Comparison of ENCODE assay signal across 8 mouse cellular contexts in genomic region chr17:36060829-36061228, GRCm38 (mm10). TPM values are rescaled to one million over a fixed set of nuclear protein-coding genes. Genes with fewer than 3 reads are reported as not detected.
DNase-seq lines count a peak whose midpoint lies in the region; TF ChIP-seq lines count a peak whose summit lies in the region.

No protein-coding gene starts in this region.

- WGBS in lung, adult 2 months = 16% methylated on average over 2 of the region's 2 CpGs

- TF ChIP-seq POLR2A in lung, adult 2 months (IDR thresholded peaks at IDR 0.05; ENCODE audit: borderline replicate concordance, extremely low read depth, low read depth, low read length) = no peak

- peak; percentile 67 for TF ChIP-seq CTCF in lung, adult 2 months (IDR thresholded peaks at IDR 0.05; ENCODE audit: insufficient read depth, low read length)

- DNase-seq in A20 (ENCODE audit: low read depth, low spot score) = peak; percentile 82
- peak; percentile 66 for DNase-seq in MEL-GATA-1-ER (ENCODE audit: extremely low read depth, low read depth)
- DNase-seq in cerebellum, adult 8-10 months = peak; percentile 62
- peak; percentile 56 to 66 for DNase-seq in gastrocnemius, adult 8-10 months (ENCODE audit: low spot score in 2 of 2)
- DNase-seq in kidney, postnatal 25 days = peak; percentile 91 to 95
- DNase-seq in lung, adult 2 months = peak; percentile 83
- DNase-seq in right cerebral cortex, adult 18-20 months = peak; percentile 90
- DNase-seq in urinary bladder, adult 2 months (ENCODE audit: low spot score) = peak; percentile 67

- no peak overlapping the region for H3K4me3 ChIP-seq in lung, adult 2 months (replicated peaks; ENCODE audit: extremely low read depth, low read depth, low read length)

- no peaks in the 10 kb centered on the region for H3K4me1 ChIP-seq in lung, adult 2 months (ENCODE audit: control insufficient read depth, insufficient read depth, low read length)

RNA-seq across cellular contexts. Expression of gene Gm11127, which starts 2.7 kb away (rescaled TPM):
- total RNA-seq in gastrocnemius, adult 8-10 months (2022) = 1 to 10 TPM; 1.8 to 2.7 (median 2.2) TPM
- polyA plus RNA-seq in lung, adult 2 months (2012; rRNA removed) = not detected in 2 replicates
- 0.09 and 0.14 TPM in 2 replicates for polyA plus RNA-seq in urinary bladder, adult 2 months (2012; rRNA removed)

RNA-seq across cellular contexts. Expression of gene Gm6034, which starts 18.1 kb away (rescaled TPM):
- not detected for total RNA-seq in gastrocnemius, adult 8-10 months (2022)
- polyA plus RNA-seq in lung, adult 2 months (2012; rRNA removed) = not detected in 2 replicates
- 0.06 TPM in 1 of 2 replicates, not detected in the other for polyA plus RNA-seq in urinary bladder, adult 2 months (2012; rRNA removed)

RNA-seq across cellular contexts. Expression of gene H2-T22, which starts 18.3 kb away (rescaled TPM):
- 10 to 100 TPM; 11.7 to 14.0 (median 13.0) TPM for total RNA-seq in gastrocnemius, adult 8-10 months (2022)
- 53.9 and 55.1 TPM in 2 replicates for polyA plus RNA-seq in lung, adult 2 months (2012; rRNA removed)
- polyA plus RNA-seq in urinary bladder, adult 2 months (2012; rRNA removed) = 66.8 and 76.7 TPM in 2 replicates

RNA-seq across cellular contexts. Expression of gene H2-T23, which starts 28.2 kb away (rescaled TPM):
- 1 to 10 TPM; 5.6 to 9.3 (median 7.1) TPM for total RNA-seq in gastrocnemius, adult 8-10 months (2022)
- polyA plus RNA-seq in lung, adult 2 months (2012; rRNA removed) = 180 and 232 TPM in 2 replicates
- polyA plus RNA-seq in urinary bladder, adult 2 months (2012; rRNA removed) = 189 and 190 TPM in 2 replicates

RNA-seq across cellular contexts. Expression of gene H2-T24, which starts 40.5 kb away (rescaled TPM):
- total RNA-seq in gastrocnemius, adult 8-10 months (2022) = 1 to 10 TPM in 1 of 4 experiments, under 1 TPM in 3; 0.82 to 1.6 (median 0.93) TPM
- 9.2 and 16.5 TPM in 2 replicates for polyA plus RNA-seq in lung, adult 2 months (2012; rRNA removed)
- polyA plus RNA-seq in urinary bladder, adult 2 months (2012; rRNA removed) = 1.5 and 2.0 TPM in 2 replicates
